Mouse (Mus musculus): ENCODE results near the gene Tubb1. TPM values are rescaled to one million over a fixed set of nuclear protein-coding genes. Genes with fewer than 3 reads are reported as not detected.
A peak's percentile ranks its signal among the peaks of the same experiment; 100 is the strongest.

Gene Tubb1
- polyA plus RNA-seq, 1 experiment from 2014 or later = 6.6 TPM

GRCm38 (mm10) chr2:174470333-174470732 is 19.8 kb downstream of the Tubb1 start:
- ATAC-seq (replicated peaks; ENCODE audit: insufficient number of reproducible peaks, low FRiP score, low TSS enrichment, low read depth) (no peak), DNase-seq (ENCODE audit: low spot score) (no peak)
- Histone ChIP-seq H3K4me2 (ENCODE audit: low read depth, low read length) (no peak overlapping the region), H3K27me3 (ENCODE audit: control insufficient read depth, insufficient read depth, low read length) (no peaks in the 10 kb centered on the region), H3K36me3 (replicated peaks; ENCODE audit: control insufficient read depth, insufficient read depth, low read depth, low read length) (no peaks in the 10 kb centered on the region; the same call in 1 of the 2 replicates), H3K9me3 (replicated peaks; ENCODE audit: control insufficient read depth, low read length) (no peaks in the 10 kb centered on the region), H3K4me1 (ENCODE audit: control insufficient read depth, insufficient read depth, low read length) (no peaks in the 10 kb centered on the region), H3K9ac (replicated peaks; ENCODE audit: low read length) (no peak overlapping the region), H3K4me3 (ENCODE audit: low read depth, low read length) (no peak overlapping the region), H3K27ac (replicated peaks; ENCODE audit: low read depth, low read length) (no peak overlapping the region)
- 92% methylated on average over 4 of the region's 4 CpGs for WGBS

GRCm38 (mm10) chr2:174470786-174471405 is 20.4 kb downstream of the Tubb1 start:
- ATAC-seq (replicated peaks; ENCODE audit: insufficient number of reproducible peaks, low FRiP score, low TSS enrichment, low read depth) (no peak), DNase-seq (ENCODE audit: low spot score) (no peak)
- Histone ChIP-seq H3K27me3 (ENCODE audit: control insufficient read depth, insufficient read depth, low read length) (no peaks in the 10 kb centered on the region), H3K9me3 (replicated peaks; ENCODE audit: control insufficient read depth, low read length) (no peaks in the 10 kb centered on the region), H3K4me3 (ENCODE audit: low read depth, low read length) (no peak overlapping the region), H3K36me3 (replicated peaks; ENCODE audit: control insufficient read depth, insufficient read depth, low read depth, low read length) (no peaks in the 10 kb centered on the region; the same call in 1 of the 2 replicates), H3K9ac (replicated peaks; ENCODE audit: low read length) (no peak overlapping the region), H3K4me1 (ENCODE audit: control insufficient read depth, insufficient read depth, low read length) (no peaks in the 10 kb centered on the region), H3K4me2 (ENCODE audit: low read depth, low read length) (no peak overlapping the region), H3K27ac (replicated peaks; ENCODE audit: low read depth, low read length) (no peak overlapping the region)
- WGBS = 95% methylated on average over 7 of the region's 7 CpGs

- 7% methylated on average over 30 of the region's 30 CpGs for WGBS
- Histone ChIP-seq H3K9ac (replicated peaks; ENCODE audit: low read length) (peak overlapping the region; percentile 84), H3K4me2 (ENCODE audit: low read depth, low read length) (peak overlapping the region; percentile 74), H3K4me3 (ENCODE audit: low read depth, low read length) (peak overlapping the region; percentile 74), H3K4me1 (ENCODE audit: control insufficient read depth, insufficient read depth, low read length) (no peaks in the 10 kb centered on the region), H3K27ac (replicated peaks; ENCODE audit: low read depth, low read length) (no peak overlapping the region; the same call in 1 of the 2 replicates), H3K27me3 (ENCODE audit: control insufficient read depth, insufficient read depth, low read length) (no peaks in the 10 kb centered on the region), H3K36me3 (replicated peaks; ENCODE audit: control insufficient read depth, insufficient read depth, low read depth, low read length) (no peaks in the 10 kb centered on the region; the same call in 1 of the 2 replicates), H3K9me3 (replicated peaks; ENCODE audit: control insufficient read depth, low read length) (no peaks in the 10 kb centered on the region)
- DNase-seq (ENCODE audit: low spot score) = peak; percentile 32
- ATAC-seq (replicated peaks; ENCODE audit: insufficient number of reproducible peaks, low FRiP score, low TSS enrichment, low read depth) = peak; percentile 17
Measured at GRCm38 (mm10) chr2:174472407-174472806, 21.9 kb downstream of the Tubb1 start.

GRCm38 (mm10) chr2:174472818-174473549 is 22.5 kb downstream of the Tubb1 start, which contains the start of gene Prelid3b:
Gene Prelid3b (minus strand): TSS chr2:174473081.
- Histone ChIP-seq H3K4me2 (ENCODE audit: low read depth, low read length) (peak within 1 kb of the TSS; percentile 74), H3K9me3 (replicated peaks; ENCODE audit: control insufficient read depth, low read length) (no peaks in the 10 kb centered on the region), H3K27me3 (ENCODE audit: control insufficient read depth, insufficient read depth, low read length) (no peaks in the 10 kb centered on the region), H3K4me1 (ENCODE audit: control insufficient read depth, insufficient read depth, low read length) (no peaks in the 10 kb centered on the region), H3K9ac (replicated peaks; ENCODE audit: low read length) (peak within 1 kb of the TSS; percentile 84), H3K27ac (replicated peaks; ENCODE audit: low read depth, low read length) (peak within 1 kb of the TSS; percentile 47), H3K36me3 (replicated peaks; ENCODE audit: control insufficient read depth, insufficient read depth, low read depth, low read length) (no peaks in the 10 kb centered on the region; the same call in 1 of the 2 replicates), H3K4me3 (ENCODE audit: low read depth, low read length) (peak within 1 kb of the TSS; percentile 74)
- WGBS = under 1% methylated on average over 41 of the region's 53 CpGs
- peak; percentile 97 for ATAC-seq (replicated peaks; ENCODE audit: insufficient number of reproducible peaks, low FRiP score, low TSS enrichment, low read depth)
- peak; percentile 99 for DNase-seq (ENCODE audit: low spot score)

GRCm38 (mm10) chr2:174473550-174473927 is 23.0 kb downstream of the Tubb1 start:
- Histone ChIP-seq H3K4me1 (ENCODE audit: control insufficient read depth, insufficient read depth, low read length) (no peaks in the 10 kb centered on the region), H3K4me3 (ENCODE audit: low read depth, low read length) (no peak overlapping the region; the same call in 1 of the 2 replicates), H3K27ac (replicated peaks; ENCODE audit: low read depth, low read length) (no peak overlapping the region), H3K9me3 (replicated peaks; ENCODE audit: control insufficient read depth, low read length) (no peaks in the 10 kb centered on the region), H3K27me3 (ENCODE audit: control insufficient read depth, insufficient read depth, low read length) (no peaks in the 10 kb centered on the region), H3K4me2 (ENCODE audit: low read depth, low read length) (peak overlapping the region; percentile 61), H3K36me3 (replicated peaks; ENCODE audit: control insufficient read depth, insufficient read depth, low read depth, low read length) (no peaks in the 10 kb centered on the region; the same call in 1 of the 2 replicates), H3K9ac (replicated peaks; ENCODE audit: low read length) (peak overlapping the region; percentile 61)
- WGBS = 68% methylated on average over 5 of the region's 5 CpGs
- ATAC-seq (replicated peaks; ENCODE audit: insufficient number of reproducible peaks, low FRiP score, low TSS enrichment, low read depth) = no peak
- no peak for DNase-seq (ENCODE audit: low spot score)

DNA sequence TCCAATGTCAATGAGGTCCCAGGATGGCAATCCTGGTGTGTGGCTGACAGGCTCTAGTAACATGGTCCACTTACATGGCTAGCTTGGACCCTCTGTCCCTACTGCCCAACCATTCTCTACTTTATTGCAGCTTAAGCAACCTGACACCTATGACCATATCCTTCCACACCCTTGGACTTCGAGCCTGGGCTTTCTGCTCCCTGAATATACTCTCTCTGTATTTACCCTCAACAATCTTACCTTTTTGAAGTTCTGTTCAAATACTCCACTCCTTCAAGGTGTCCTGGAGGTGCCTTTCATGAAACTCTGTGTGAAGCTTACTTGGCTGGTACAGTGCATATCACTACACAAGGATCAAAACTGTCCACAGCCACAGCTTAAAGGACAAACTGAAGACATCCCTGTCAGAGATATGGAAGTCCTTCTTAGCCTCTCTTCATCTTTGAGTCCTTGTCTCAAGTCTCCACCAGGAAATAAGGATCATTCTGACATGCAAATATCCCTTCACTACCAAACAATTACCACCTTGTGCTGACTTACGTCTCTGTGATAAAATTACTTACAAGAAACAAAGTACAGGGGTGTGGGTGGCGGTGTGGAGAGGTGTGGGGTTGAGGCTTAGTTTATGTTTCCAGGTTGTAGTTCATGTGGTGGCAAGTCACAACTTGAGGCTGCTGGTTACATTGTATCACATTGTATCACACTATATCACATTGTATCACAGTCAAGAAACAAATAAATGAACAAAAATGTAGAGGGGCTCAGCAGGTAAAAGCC is 27.2 kb downstream of the Tubb1 start:
- Histone ChIP-seq H3K9ac (replicated peaks; ENCODE audit: low read length) (no peak overlapping the region), H3K4me3 (ENCODE audit: low read depth, low read length) (no peak overlapping the region), H3K27me3 (ENCODE audit: control insufficient read depth, insufficient read depth, low read length) (no peaks in the 10 kb centered on the region), H3K4me1 (ENCODE audit: control insufficient read depth, insufficient read depth, low read length) (no peaks in the 10 kb centered on the region), H3K4me2 (ENCODE audit: low read depth, low read length) (no peak overlapping the region), H3K9me3 (replicated peaks; ENCODE audit: control insufficient read depth, low read length) (no peaks in the 10 kb centered on the region), H3K36me3 (replicated peaks; ENCODE audit: control insufficient read depth, insufficient read depth, low read depth, low read length) (no peaks in the 10 kb centered on the region), H3K27ac (replicated peaks; ENCODE audit: low read depth, low read length) (no peak overlapping the region)
- WGBS = 78% methylated on average over 3 of the region's 3 CpGs
- ATAC-seq (replicated peaks; ENCODE audit: insufficient number of reproducible peaks, low FRiP score, low TSS enrichment, low read depth) (no peak), DNase-seq (ENCODE audit: low spot score) (no peak)

DNA sequence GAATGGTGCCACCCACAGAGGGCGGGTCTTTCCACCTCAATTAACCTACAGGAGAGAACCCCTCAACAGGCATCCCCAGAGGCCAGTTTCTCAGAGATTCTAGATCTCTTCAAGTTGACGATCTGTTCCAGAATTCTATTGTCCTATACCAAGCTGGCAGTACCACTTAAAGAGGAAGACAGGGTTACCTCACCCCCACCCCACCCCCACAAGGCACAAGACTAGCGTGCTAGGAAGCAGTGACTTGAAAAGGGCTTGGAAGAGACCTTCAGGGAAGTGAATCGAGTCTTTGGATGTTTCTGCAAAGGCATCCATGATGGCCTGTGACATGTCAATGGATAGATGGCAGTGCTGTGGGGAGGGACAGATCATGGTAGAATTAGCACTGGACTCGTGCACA is 28.3 kb downstream of the Tubb1 start:
- Histone ChIP-seq H3K27me3 (ENCODE audit: control insufficient read depth, insufficient read depth, low read length) (no peaks in the 10 kb centered on the region), H3K4me1 (ENCODE audit: control insufficient read depth, insufficient read depth, low read length) (no peaks in the 10 kb centered on the region), H3K9ac (replicated peaks; ENCODE audit: low read length) (no peak overlapping the region), H3K36me3 (replicated peaks; ENCODE audit: control insufficient read depth, insufficient read depth, low read depth, low read length) (no peaks in the 10 kb centered on the region), H3K27ac (replicated peaks; ENCODE audit: low read depth, low read length) (no peak overlapping the region), H3K4me3 (ENCODE audit: low read depth, low read length) (no peak overlapping the region), H3K9me3 (replicated peaks; ENCODE audit: control insufficient read depth, low read length) (no peaks in the 10 kb centered on the region), H3K4me2 (ENCODE audit: low read depth, low read length) (no peak overlapping the region)
- WGBS = 69% methylated on average over 5 of the region's 5 CpGs
- DNase-seq (ENCODE audit: low spot score) (no peak), ATAC-seq (replicated peaks; ENCODE audit: insufficient number of reproducible peaks, low FRiP score, low TSS enrichment, low read depth) (no peak)

Measured in embryonic facial prominence, embryonic 11.5 days (tissue).